Mouse (Mus musculus): ENCODE measurements around the gene Ccdc180.

Gene Ccdc180

GRCm38 (mm10) chr4:45890066-45890761 is at the start of gene Ccdc180:
Gene Ccdc180 (plus strand): TSS chr4:45890303.
- DNase-seq (ENCODE audit: low spot score) = peak; percentile 11

GRCm38 (mm10) chr4:45844355-45844754 is 45.7 kb upstream of the Ccdc180 start:
- DNase-seq (ENCODE audit: low spot score) = peak; percentile 18

- DNase-seq (ENCODE audit: low spot score) = no peak
These were observed 43.8 kb upstream of the Ccdc180 start for GRCm38 (mm10) chr4:45846263-45846662.

DNA sequence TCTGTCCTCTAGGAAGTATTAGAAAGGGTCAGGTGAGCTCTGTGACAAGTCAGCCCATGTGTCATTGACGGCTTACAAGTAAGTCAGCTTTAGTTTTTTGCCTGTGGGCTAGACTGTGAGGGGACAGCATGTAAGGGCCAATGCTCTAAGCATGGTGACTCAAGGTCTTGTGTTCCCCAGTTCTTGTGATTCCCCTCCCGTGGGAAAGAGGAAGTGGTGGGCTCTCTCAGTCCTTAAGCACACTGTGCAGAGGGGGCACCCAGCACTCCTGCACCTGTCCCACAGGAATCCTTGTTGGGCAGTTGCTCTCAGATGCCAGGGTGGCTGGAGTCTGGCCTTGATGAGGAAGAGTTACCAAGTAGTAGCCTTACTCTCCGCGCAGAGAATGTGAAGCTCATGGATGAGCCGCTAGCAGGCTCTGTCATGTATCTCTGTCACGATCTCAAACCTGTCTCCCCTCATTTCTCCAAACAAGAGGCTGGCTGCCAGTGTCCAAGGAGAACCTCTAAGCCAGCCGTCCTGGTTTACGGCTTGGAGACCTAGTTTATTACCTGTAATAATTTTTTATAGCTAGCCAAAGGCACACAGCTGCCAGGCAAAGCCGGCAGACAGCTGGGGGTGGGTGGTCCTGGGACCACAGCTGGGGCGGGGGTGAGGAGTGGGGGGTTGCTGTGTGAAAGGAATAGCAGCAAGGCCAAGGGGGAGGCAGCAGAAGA is 41.8 kb upstream of the Ccdc180 start, which contains the start of gene Stra6l:
TSS of gene Stra6l (plus strand) at position 556 of the 716 bp plus-strand sequence.
- DNase-seq (ENCODE audit: low spot score) = no peak

- no peak for DNase-seq (ENCODE audit: low spot score)
These were observed 41.3 kb upstream of the Ccdc180 start for GRCm38 (mm10) chr4:45848825-45849156.

DNA sequence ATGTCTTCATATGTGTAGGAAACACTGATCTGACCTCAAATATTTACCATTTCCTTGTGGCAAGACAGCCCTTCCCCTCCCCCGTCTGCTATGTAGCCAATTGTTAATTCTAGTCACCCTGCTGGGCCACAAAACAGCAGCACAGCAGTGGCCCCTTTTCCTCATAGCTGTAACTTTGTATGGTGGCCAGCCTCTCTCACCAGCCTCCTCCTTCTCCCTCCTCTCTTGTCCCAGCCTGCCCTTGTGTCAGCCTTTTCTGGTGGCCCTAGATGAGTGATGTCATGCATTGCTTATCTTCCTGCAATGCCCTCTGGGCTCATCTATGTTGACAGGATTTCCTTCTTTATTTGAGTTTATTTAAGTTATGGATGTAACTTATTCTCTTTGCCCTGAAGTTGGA is 40.7 kb upstream of the Ccdc180 start:
- no peak for DNase-seq (ENCODE audit: low spot score)

DNA sequence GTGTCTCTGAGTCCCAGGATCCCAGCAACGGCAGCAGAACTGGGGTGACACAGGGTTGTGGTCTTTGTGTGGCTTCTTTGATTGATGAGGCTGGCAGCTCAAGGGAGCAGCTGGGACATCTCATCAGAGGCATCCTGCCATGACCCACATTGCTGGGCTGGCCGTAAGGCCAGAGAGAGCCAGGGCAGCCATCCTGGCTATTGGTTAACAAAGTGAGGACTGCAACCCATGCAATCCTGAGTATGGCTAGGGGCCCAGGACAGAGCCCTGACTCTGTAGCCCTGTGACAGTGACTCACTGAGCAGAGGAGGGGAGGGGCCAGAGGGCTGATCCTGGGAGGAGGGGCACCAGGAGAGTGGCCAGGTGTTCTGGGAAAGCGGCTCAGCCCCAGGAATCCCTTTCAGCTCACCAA is 38.5 kb upstream of the Ccdc180 start:
- no peak for DNase-seq (ENCODE audit: low spot score)

DNA sequence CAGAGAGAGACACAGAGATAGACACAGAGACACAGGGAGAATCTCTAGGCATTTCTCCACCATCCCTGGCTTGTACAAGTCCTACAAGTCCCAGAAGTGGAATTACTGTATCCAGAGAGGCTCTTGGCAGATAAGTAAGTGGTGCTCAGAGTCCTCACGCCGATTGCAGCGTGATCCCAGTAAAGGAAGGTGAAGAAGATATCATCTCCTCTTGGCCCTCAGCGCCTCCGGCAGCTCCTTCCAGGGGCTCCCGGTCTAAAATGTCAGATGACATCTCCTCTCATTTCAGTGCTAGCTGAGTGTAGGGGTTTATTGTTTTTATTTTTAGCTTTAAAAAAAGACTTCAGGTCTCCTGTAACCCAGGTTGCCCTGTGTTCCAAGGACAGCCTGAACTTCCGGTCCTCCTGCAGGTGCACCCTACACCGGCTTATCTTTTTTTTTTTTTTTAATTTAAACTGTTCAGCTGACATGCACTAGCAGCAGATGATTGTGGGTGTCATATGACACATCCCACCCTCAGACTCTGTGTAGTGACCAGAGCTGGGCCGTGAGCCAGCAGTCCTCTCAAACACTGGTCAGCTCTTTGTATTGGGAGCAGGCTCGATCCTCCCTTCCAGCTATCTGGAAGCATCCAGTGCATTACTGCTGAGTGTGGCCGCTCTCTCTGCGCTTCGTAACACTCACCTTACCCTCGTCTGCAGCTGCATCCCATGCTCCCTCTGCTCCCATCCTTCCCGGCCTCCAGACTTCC is 36.4 kb upstream of the Ccdc180 start:
- DNase-seq (ENCODE audit: low spot score) = no peak

GRCm38 (mm10) chr4:45855803-45856424 is 34.2 kb upstream of the Ccdc180 start:
- DNase-seq (ENCODE audit: low spot score) = peak; percentile 27

DNA sequence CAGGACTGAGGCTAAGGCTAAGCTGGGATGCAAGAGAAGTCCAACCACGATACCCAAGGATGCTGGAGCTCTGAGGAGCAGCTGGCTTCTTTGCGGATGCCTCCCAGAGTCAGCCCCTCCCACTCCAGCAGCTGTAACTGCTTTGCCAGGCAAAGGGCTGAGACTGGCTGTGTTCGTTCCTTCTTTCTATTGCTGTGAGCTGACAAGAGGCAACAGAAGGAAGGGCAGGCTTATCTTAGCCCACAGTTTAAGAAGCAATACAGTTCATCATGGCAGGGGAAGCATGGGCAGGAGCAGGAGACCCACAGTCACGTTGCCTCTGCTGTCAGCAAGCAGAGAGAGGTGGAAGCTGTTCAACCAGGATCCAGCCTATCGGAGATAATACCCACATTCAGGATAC is 28.9 kb upstream of the Ccdc180 start:
- DNase-seq (ENCODE audit: low spot score) = no peak

- no peak for DNase-seq (ENCODE audit: low spot score)
These were observed 22.7 kb upstream of the Ccdc180 start for GRCm38 (mm10) chr4:45867416-45867815.

- no peak for DNase-seq (ENCODE audit: low spot score)
These were observed 20.9 kb upstream of the Ccdc180 start for GRCm38 (mm10) chr4:45869021-45869815.

GRCm38 (mm10) chr4:45872147-45872546 is 18.0 kb upstream of the Ccdc180 start:
- DNase-seq (ENCODE audit: low spot score) = no peak

DNA sequence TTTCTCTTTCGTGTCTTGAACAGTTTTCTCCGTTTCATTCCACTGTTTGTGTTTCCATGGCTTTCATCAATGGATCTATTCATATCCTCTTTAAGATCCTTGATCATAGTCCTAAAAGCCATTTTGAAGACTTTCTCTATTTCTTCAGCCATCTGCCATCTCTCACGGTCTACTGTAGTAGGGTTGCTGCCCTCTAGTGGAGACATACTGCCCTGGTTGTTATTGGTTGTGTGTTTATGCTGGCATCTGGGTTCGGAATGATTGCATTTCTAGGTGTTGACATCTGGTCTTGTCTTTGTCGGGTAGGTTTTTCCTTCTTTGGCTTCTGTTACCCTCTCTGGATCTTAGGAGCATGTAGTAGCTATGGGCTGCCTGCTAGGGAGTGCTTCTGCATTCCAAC is 11.2 kb upstream of the Ccdc180 start:
- peak; percentile 10 for DNase-seq (ENCODE audit: low spot score)

- no peak for DNase-seq (ENCODE audit: low spot score)
These were observed 7.6 kb upstream of the Ccdc180 start for GRCm38 (mm10) chr4:45882521-45882920.

DNA sequence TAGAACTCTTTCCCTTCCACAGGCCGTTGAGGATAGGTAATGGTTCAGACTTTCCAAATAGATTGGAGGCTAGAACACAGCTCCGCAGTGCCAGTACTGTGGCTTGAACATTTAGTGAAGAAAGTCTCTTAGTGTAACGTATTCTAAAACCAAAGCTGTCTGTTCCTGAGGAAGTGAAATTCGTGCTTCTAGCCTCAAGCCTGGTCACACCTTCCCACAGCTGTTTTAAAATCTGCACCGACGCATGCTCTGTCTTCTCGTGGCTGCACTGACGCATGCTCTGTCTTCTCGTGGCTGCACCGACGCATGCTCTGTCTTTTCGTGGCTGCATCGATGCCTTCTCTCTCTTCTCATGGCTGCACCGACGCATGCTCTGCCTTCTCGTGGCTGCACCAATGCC is 6.9 kb upstream of the Ccdc180 start:
- DNase-seq (ENCODE audit: low spot score) = no peak

DNA sequence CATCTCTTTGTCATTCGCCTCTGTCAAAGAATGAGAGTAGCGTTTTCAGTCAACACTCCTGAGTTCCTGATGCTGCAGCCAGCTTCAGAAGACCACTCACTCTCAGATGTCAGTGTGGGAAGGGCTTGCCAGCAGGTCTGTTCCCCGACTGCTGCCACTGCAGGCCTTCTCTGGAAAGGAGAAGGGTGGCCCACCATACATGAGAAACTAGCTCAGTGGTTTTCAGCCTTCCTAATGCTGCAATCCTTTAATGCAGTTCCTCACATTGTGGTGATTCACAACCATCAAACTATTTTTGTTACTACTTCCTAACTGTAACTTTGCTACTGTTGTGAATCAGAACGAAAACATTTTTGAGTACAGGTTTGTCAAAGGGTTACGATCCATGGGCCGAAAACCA is 616 bp upstream of the Ccdc180 start:
- no peak for DNase-seq (ENCODE audit: low spot score)

DNA sequence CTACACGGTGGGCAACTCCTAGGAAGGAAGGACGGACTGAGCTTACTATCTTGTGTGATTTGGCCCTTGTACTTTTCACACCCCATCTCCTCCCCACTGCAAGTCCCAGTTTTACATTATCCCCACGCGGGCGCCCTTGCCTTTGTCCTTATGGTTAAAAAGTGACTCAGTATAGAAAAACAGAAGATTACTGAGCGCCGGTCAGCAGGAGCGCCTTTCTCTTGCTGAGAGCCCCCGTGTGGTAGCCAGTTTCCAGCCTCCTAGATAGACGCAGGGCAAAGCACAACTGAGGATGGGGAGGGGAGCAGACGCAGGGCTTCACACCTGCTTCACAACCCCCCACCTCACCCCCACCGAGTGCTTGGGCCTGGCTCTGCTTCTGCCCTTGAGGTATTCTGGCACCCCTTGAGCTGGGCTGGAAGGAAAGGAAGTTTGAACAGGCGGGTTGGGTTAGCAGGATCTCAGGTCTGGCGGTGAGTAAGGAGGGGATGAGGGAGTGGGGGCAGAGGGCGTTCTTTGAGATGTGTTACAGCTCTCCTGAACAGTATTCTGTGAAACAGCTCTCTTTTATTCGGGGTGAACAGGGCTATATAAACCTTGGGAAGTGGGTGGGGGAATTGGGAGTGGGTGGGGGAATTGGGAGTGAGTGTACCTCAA is 6.5 kb downstream of the Ccdc180 start:
- DNase-seq (ENCODE audit: low spot score) = no peak

GRCm38 (mm10) chr4:45898413-45898812 is 8.3 kb downstream of the Ccdc180 start:
- DNase-seq (ENCODE audit: low spot score) = no peak

DNA sequence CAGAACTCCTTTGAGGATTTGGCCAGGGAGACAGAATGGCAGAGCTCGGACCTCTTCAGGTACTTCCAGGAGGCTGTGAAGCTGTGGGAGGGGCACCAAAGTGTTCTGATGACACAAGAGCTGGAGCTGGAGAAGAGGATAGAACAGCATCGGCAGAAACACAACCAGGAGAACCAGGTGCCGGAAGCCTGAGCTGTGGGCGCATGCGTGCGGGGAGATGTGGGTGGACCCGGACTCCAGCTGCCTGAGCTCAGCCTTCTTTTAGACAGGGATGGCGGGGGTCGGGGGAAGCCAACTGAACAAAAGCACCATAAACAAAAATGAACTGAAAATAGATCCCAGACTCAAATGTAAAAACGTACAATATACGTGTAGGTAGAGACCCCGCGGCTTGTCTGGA is 19.2 kb downstream of the Ccdc180 start:
- no peak for DNase-seq (ENCODE audit: low spot score)

DNA sequence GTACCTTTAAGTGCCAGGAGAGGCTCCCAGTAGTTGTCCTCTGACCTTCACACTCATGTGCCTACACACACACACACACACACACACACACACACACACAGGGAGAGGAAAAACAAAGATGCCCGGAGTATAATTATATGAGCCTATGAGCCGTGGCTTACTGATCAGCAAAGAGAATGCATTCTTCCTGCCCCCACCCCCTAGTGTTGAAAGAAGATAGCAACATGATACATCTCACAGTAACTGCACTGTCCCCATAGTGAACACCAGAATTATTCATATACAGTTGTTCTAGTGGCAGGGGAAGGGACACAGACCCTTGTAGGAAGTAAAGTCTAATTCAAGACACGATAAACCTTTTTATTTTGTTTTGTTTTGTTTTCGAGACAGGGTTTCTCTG is 19.8 kb downstream of the Ccdc180 start:
- DNase-seq (ENCODE audit: low spot score) = no peak

Data from c-Kit-positive CD71-positive TER-119-positive erythroid progenitor cells, embryonic 14.5 days (primary cell).